Mouse (Mus musculus): ENCODE measurements around the gene Ankrd13a. TPM values are rescaled to one million over a fixed set of nuclear protein-coding genes. Genes with fewer than 3 reads are reported as not detected.
"Not testable (repeated sequence)": the region's sequence is repeated elsewhere in the genome, so short reads cannot be mapped to it uniquely, and the experiment has no call there.

The Ankrd13a gene
- total and polyA plus RNA-seq, 3 experiments: 73.8 to 123 (median 89.4) TPM

- in situ Hi-C loops (cut with MboI; ENCODE audit: low pct_ligation_motif_present, low pct_unique_long_range_greater_than_20kb, low sequenced_read_pairs) (no loop called here), dilution Hi-C loops (cut with MboI; ENCODE audit: extremely low pct_ligation_motif_present, extremely low pct_unique_long_range_greater_than_20kb, low sequenced_read_pairs) (no loop called here)
- Histone ChIP-seq H3K4me2 (ENCODE audit: insufficient read depth, low read depth, poor library complexity, severe bottlenecking) (no peak overlapping the region), H3K79me2 (replicated peaks; ENCODE audit: control insufficient read depth, extremely low read depth, insufficient read depth, poor library complexity, severe bottlenecking) (no peaks in the 10 kb centered on the region), H3K4me3 (replicated peaks in 1 of 3; ENCODE audit: low read depth in 2 of 3, low read length in 2 of 3, poor library complexity in 1 of 3) (no peak overlapping the region), H3K9me3 (replicated peaks; ENCODE audit: low read length) (no peaks in the 10 kb centered on the region), H3K9ac (ENCODE audit: insufficient read depth, low read depth) (no peak overlapping the region), H3K27me3 (replicated peaks) (peaks cover 4% of the 10 kb centered on the region), H3K27ac (ENCODE audit: insufficient read depth, low read depth) (no peak overlapping the region), H3K4me1 (ENCODE audit: control insufficient read depth in 1 of 2, insufficient read depth in 2 of 2) (no peaks in the 10 kb centered on the region), H3K36me3 (replicated peaks in 1 of 2; ENCODE audit: control insufficient read depth in 1 of 2, insufficient read depth in 1 of 2, low read length in 1 of 2) (no peaks in the 10 kb centered on the region)
- DNase-seq (ENCODE audit: extremely low read depth): no peak
- TF ChIP-seq JUND (conservative IDR thresholded peaks at IDR 0.05; ENCODE audit: low read depth, low read length): no peak
- no peak for TF ChIP-seq PAX5 (IDR thresholded peaks at IDR 0.05; ENCODE audit: low read length)
- no peak for TF ChIP-seq MYC (IDR thresholded peaks at IDR 0.05; ENCODE audit: low read depth, low read length)
- no peak for TF ChIP-seq JUN (IDR thresholded peaks at IDR 0.05; ENCODE audit: insufficient read depth, low read depth, low read length)
- no peak for TF ChIP-seq SMC3 (IDR thresholded peaks at IDR 0.05; ENCODE audit: low read depth, low read length)
- TF ChIP-seq IRF4 (IDR thresholded peaks at IDR 0.05; ENCODE audit: low read depth, low read length): no peak
- no peak for TF ChIP-seq ZC3H11A (IDR thresholded peaks at IDR 0.05; ENCODE audit: low read depth, low read length)
- TF ChIP-seq POLR2AphosphoS2 (IDR thresholded peaks at IDR 0.05; ENCODE audit: low read depth, low read length): no peak
- no peak for TF ChIP-seq TCF12 (IDR thresholded peaks at IDR 0.05; ENCODE audit: low read depth, low read length)
- TF ChIP-seq ZKSCAN1 (IDR thresholded peaks at IDR 0.05; ENCODE audit: borderline replicate concordance, low read depth, low read length): no peak
- TF ChIP-seq NELFE (IDR thresholded peaks at IDR 0.05; ENCODE audit: low read depth, low read length): no peak
- no peak for TF ChIP-seq CHD1 (IDR thresholded peaks at IDR 0.05; ENCODE audit: low read depth, low read length)
- no peak for TF ChIP-seq EP300 (IDR thresholded peaks at IDR 0.05; ENCODE audit: low read length)
- TF ChIP-seq GABPA (IDR thresholded peaks at IDR 0.05; ENCODE audit: insufficient replicate concordance, low read depth, low read length): no peak
Measured at GRCm38 (mm10) chr5:114842674-114843073, 68.2 kb downstream of the Ankrd13a start.

- H3K79me2 ChIP-seq (replicated peaks; ENCODE audit: control insufficient read depth, extremely low read depth, insufficient read depth, poor library complexity, severe bottlenecking); H3K9ac ChIP-seq (ENCODE audit: insufficient read depth, low read depth); H3K4me1 ChIP-seq (ENCODE audit: control insufficient read depth in 1 of 2, insufficient read depth in 2 of 2); H3K9me3 ChIP-seq (replicated peaks; ENCODE audit: low read length); DNase-seq (ENCODE audit: extremely low read depth); H3K4me2 ChIP-seq (ENCODE audit: insufficient read depth, low read depth, poor library complexity, severe bottlenecking); H3K4me3 ChIP-seq (replicated peaks in 1 of 3; ENCODE audit: low read depth in 2 of 3, low read length in 2 of 3, poor library complexity in 1 of 3); dilution Hi-C loops (cut with MboI; ENCODE audit: extremely low pct_ligation_motif_present, extremely low pct_unique_long_range_greater_than_20kb, low sequenced_read_pairs); H3K36me3 ChIP-seq (replicated peaks in 1 of 2; ENCODE audit: control insufficient read depth in 1 of 2, insufficient read depth in 1 of 2, low read length in 1 of 2); H3K27ac ChIP-seq (ENCODE audit: insufficient read depth, low read depth); H3K27me3 ChIP-seq (replicated peaks); in situ Hi-C loops (cut with MboI; ENCODE audit: low pct_ligation_motif_present, low pct_unique_long_range_greater_than_20kb, low sequenced_read_pairs): not testable (repeated sequence)
Measured at GRCm38 (mm10) chr5:114844371-114844770, 69.9 kb downstream of the Ankrd13a start.

Data from CH12.LX (cell line).